8 mouse cellular contexts compared by ENCODE assay signal in genomic region chr11:58093021-58093528, GRCm38 (mm10). TPM values are rescaled to one million over a fixed set of nuclear protein-coding genes. Genes with fewer than 3 reads are reported as not detected.
A peak's percentile ranks its signal among the peaks of the same experiment; 100 is the strongest.
DNase-seq lines count a peak whose midpoint lies in the region; ATAC-seq and TF ChIP-seq lines count a peak whose summit lies in the region.

Gm12248 (minus strand) TSS chr11:58093134.

- H3K79me2 ChIP-seq in MEL (ENCODE audit: control insufficient read depth, insufficient read depth, low read length, poor library complexity), result no peaks in the 10 kb centered on the region

- no peaks in the 10 kb centered on the region for H3K9me3 ChIP-seq in MEL (replicated peaks; ENCODE audit: insufficient read depth, low read length)
- no peaks in the 10 kb centered on the region for H3K9me3 ChIP-seq in intestine, embryonic 15.5 days
- H3K9me3 ChIP-seq in stomach, embryonic 16.5 days (replicated peaks; ENCODE audit: control insufficient read depth, low read length), result no peaks in the 10 kb centered on the region

- H3K36me3 ChIP-seq in MEL (ENCODE audit: control insufficient read depth in 1 of 2, insufficient read depth in 2 of 2, low read length in 2 of 2), result peaks cover 0 to 4% of the 10 kb centered on the region in 2 experiments; a peak in 1 of 4 replicates
- no peaks in the 10 kb centered on the region for H3K36me3 ChIP-seq in intestine, embryonic 15.5 days
- H3K36me3 ChIP-seq in stomach, embryonic 16.5 days (ENCODE audit: control insufficient read depth, insufficient read depth, low read length), result no peaks in the 10 kb centered on the region

- TF ChIP-seq CTCF in MEL (IDR thresholded peaks at IDR 0.05 in 2 of 3, conservative IDR thresholded peaks at IDR 0.05 in 1 of 3; ENCODE audit: control insufficient read depth in 1 of 3, insufficient read depth in 1 of 3, low read depth in 2 of 3, low read length in 3 of 3, poor library complexity in 1 of 3, severe bottlenecking in 1 of 3), result no peak

- 18% methylated on average over 12 of the region's 12 CpGs for WGBS in intestine, embryonic 15.5 days
- WGBS in stomach, embryonic 16.5 days, result 9% methylated on average over 12 of the region's 12 CpGs

- TF ChIP-seq POLR2A in MEL (IDR thresholded peaks at IDR 0.05; ENCODE audit: control insufficient read depth in 1 of 2, insufficient read depth in 1 of 2, low read depth in 1 of 2, low read length in 2 of 2, poor library complexity in 1 of 2), result peak in 1 of 2 experiments; percentile 65; a peak in 2 of 4 replicates

- no peaks in the 10 kb centered on the region for H3K27me3 ChIP-seq in MEL (ENCODE audit: control insufficient read depth in 1 of 2, insufficient read depth in 2 of 2, low read length in 2 of 2)
- no peaks in the 10 kb centered on the region for H3K27me3 ChIP-seq in intestine, embryonic 15.5 days (replicated peaks)
- no peaks in the 10 kb centered on the region for H3K27me3 ChIP-seq in stomach, embryonic 16.5 days (ENCODE audit: control insufficient read depth, insufficient read depth, low read length)

- ATAC-seq in intestine, embryonic 15.5 days, result peak; percentile 59
- peak; percentile 76; the same call in 1 of the 2 replicates for ATAC-seq in stomach, embryonic 16.5 days (ENCODE audit: insufficient read depth, low FRiP score)
- ATAC-seq in inflammation-experienced regulatory T-cells, adult 6 months, result no peak

- peak within 1 kb of the TSS; percentile 92 for H3K27ac ChIP-seq in MEL (ENCODE audit: control insufficient read depth, low read depth, low read length)
- H3K27ac ChIP-seq in intestine, embryonic 15.5 days, result no peak within 1 kb of the TSS
- H3K27ac ChIP-seq in stomach, embryonic 16.5 days (ENCODE audit: low read length), result no peak within 1 kb of the TSS

- peak within 1 kb of the TSS; percentile 89 to 92 for H3K4me3 ChIP-seq in MEL (ENCODE audit: control insufficient read depth in 1 of 2, insufficient read depth in 1 of 2, low read depth in 2 of 2, low read length in 2 of 2)
- H3K4me3 ChIP-seq in intestine, embryonic 15.5 days (replicated peaks), result peak within 1 kb of the TSS; percentile 11
- H3K4me3 ChIP-seq in stomach, embryonic 16.5 days (replicated peaks; ENCODE audit: low read length), result peak within 1 kb of the TSS; percentile 30

- peak within 1 kb of the TSS; percentile 80 for H3K9ac ChIP-seq in MEL (ENCODE audit: control insufficient read depth, low read depth, low read length, poor library complexity, severe bottlenecking)
- peak within 1 kb of the TSS; percentile 13; the same call in 1 of the 2 replicates for H3K9ac ChIP-seq in intestine, embryonic 15.5 days
- peak within 1 kb of the TSS; percentile 64 for H3K9ac ChIP-seq in stomach, embryonic 16.5 days (ENCODE audit: low read length)

- peak; percentile 46 to 64; a peak in 3 of 4 replicates for TF ChIP-seq EP300 in MEL (IDR thresholded peaks at IDR 0.05; ENCODE audit: low read depth in 1 of 2, low read length in 2 of 2)

- DNase-seq in 3134 (ENCODE audit: extremely low read depth, insufficient read length, low spot score) (peak; percentile 58), MEL (ENCODE audit: low read depth, low spot score) (peak; percentile 84)
- DNase-seq in gastrocnemius, adult 18-20 months (ENCODE audit: low spot score), result peak; percentile 45
- peak; percentile 43 to 50 for DNase-seq in lung, adult 18-20 months
- no peak for DNase-seq in spleen, adult 12 weeks (ENCODE audit: low spot score)

- H3K4me2 ChIP-seq in intestine, embryonic 15.5 days (replicated peaks), result peak within 1 kb of the TSS; percentile 56
- peak within 1 kb of the TSS; percentile 50 for H3K4me2 ChIP-seq in stomach, embryonic 16.5 days (ENCODE audit: low read depth, low read length)

- peaks cover 4 to 6% of the 10 kb centered on the region in 2 experiments; a peak in 3 of 4 replicates for H3K4me1 ChIP-seq in MEL (ENCODE audit: control insufficient read depth in 1 of 2, insufficient read depth in 2 of 2, low read length in 2 of 2)
- H3K4me1 ChIP-seq in intestine, embryonic 15.5 days (replicated peaks), result peaks cover 8% of the 10 kb centered on the region
- peaks cover 16% of the 10 kb centered on the region for H3K4me1 ChIP-seq in stomach, embryonic 16.5 days (ENCODE audit: control insufficient read depth, insufficient read depth, low read length)

- no peak for TF ChIP-seq RAD21 in MEL (IDR thresholded peaks at IDR 0.05; ENCODE audit: low read depth, low read length)

TF ChIP-seq in MEL, 35 proteins besides CTCF, POLR2A, EP300 and RAD21:
- TF ChIP-seq TBP (IDR thresholded peaks at IDR 0.05; ENCODE audit: low read depth, low read length) (peak; percentile 74), RCOR1 (IDR thresholded peaks at IDR 0.05; ENCODE audit: low read depth, low read length) (peak; percentile 45; the same call in 1 of the 2 replicates), ZMIZ1 (IDR thresholded peaks at IDR 0.05; ENCODE audit: low read depth, low read length) (0 out of 2 replicates have a peak, but pooled peaks have one; percentile 47), POLR2AphosphoS5 (IDR thresholded peaks at IDR 0.05; ENCODE audit: borderline replicate concordance, low read depth, low read length) (no peak), USF1 (IDR thresholded peaks at IDR 0.05; ENCODE audit: low read depth, low read length) (peak; percentile 95), TCF12 (IDR thresholded peaks at IDR 0.05; ENCODE audit: low read depth, low read length) (peak; percentile 54; the same call in 1 of the 2 replicates), MXI1 (IDR thresholded peaks at IDR 0.05; ENCODE audit: low read depth, low read length) (peak; percentile 85), SIN3A (IDR thresholded peaks at IDR 0.05; ENCODE audit: low read length) (peak; percentile 66), MAX (IDR thresholded peaks at IDR 0.05; ENCODE audit: low read length) (peak; percentile 79), USF2 (IDR thresholded peaks at IDR 0.05; ENCODE audit: borderline replicate concordance in 1 of 2, insufficient read depth in 1 of 2, low read depth in 1 of 2, low read length in 2 of 2) (peak; percentile 42 to 74; a peak in 2 of 4 replicates), SMC3 (IDR thresholded peaks at IDR 0.05; ENCODE audit: low read depth, low read length) (no peak), MAZ (IDR thresholded peaks at IDR 0.05; ENCODE audit: low read depth, low read length) (0 out of 2 replicates have a peak, but pooled peaks have one; percentile 26), ETS1 (IDR thresholded peaks at IDR 0.05; ENCODE audit: low read depth, low read length) (peak; percentile 35; the same call in 1 of the 2 replicates), UBTF (IDR thresholded peaks at IDR 0.05; ENCODE audit: borderline replicate concordance, insufficient read depth, low read depth, low read length) (no peak), ZNF384 (IDR thresholded peaks at IDR 0.05; ENCODE audit: low read depth, low read length) (peak; percentile 88), NELFE (IDR thresholded peaks at IDR 0.05; ENCODE audit: low read depth, low read length) (peak; percentile 74), GABPA (IDR thresholded peaks at IDR 0.05; ENCODE audit: low read depth, low read length) (no peak), HCFC1 (IDR thresholded peaks at IDR 0.05; ENCODE audit: low read depth, low read length) (peak; percentile 44; the same call in 1 of the 2 replicates), MYC (IDR thresholded peaks at IDR 0.05; ENCODE audit: low read depth, low read length) (peak; percentile 46; the same call in 1 of the 2 replicates), CHD1 (IDR thresholded peaks at IDR 0.05; ENCODE audit: low read depth, low read length) (no peak), GATA1 (IDR thresholded peaks at IDR 0.05; ENCODE audit: low read depth, low read length) (peak; percentile 70), MEF2A (IDR thresholded peaks at IDR 0.05; ENCODE audit: extremely low read depth, insufficient replicate concordance, low read depth, low read length, poor library complexity, severe bottlenecking) (no peak), BHLHE40 (IDR thresholded peaks at IDR 0.05; ENCODE audit: borderline replicate concordance, low read depth, low read length) (peak; percentile 93), ELF1 (IDR thresholded peaks at IDR 0.05; ENCODE audit: low read depth, low read length) (peak; percentile 43; the same call in 1 of the 2 replicates), MYB (IDR thresholded peaks at IDR 0.05; ENCODE audit: low read depth, low read length) (0 out of 2 replicates have a peak, but pooled peaks have one; percentile 1), E2F4 (IDR thresholded peaks at IDR 0.05; ENCODE audit: borderline replicate concordance, low read depth, low read length) (no peak), ZC3H11A (IDR thresholded peaks at IDR 0.05; ENCODE audit: low read depth, low read length) (no peak)

RNA-seq across cellular contexts. Expression of gene Gm12248, which starts in this region (rescaled TPM):
- 0.12 and 0.23 TPM in 2 replicates for total RNA-seq in MEL (2012; rRNA removed)
- under 1 TPM in 1 of 2 experiments, not detected in 1; 0.65 TPM for polyA plus RNA-seq in MEL (2012; ENCODE audit: insufficient read depth in 1 of 2, insufficient read length in 2 of 2, low read depth in 1 of 2, low replicate concordance in 2 of 2, missing spikeins in 1 of 2)
- total RNA-seq in gastrocnemius, adult 18-20 months (2021), result not detected
- polyA plus RNA-seq in intestine, embryonic 15.5 days (2015; fragmentation: Nextera tagmentation; extraction: Ambion mirVana), result not detected in 2 replicates
- polyA plus RNA-seq in stomach, embryonic 16.5 days (2015; fragmentation: Nextera tagmentation; extraction: Ambion mirVana), result not detected in 2 replicates
- polyA plus RNA-seq in inflammation-experienced regulatory T-cells, adult 6 months (2017; shearing (Covaris generic)), result under 1 TPM in 1 of 3 experiments, not detected in 2; 0.62 TPM

Comparison
In these comparisons a context has a peak if more than half of its experiments do, and no peak if none do; other contexts are left out.
1. Peak in DNase-seq, H3K4me3 ChIP-seq, H3K27ac ChIP-seq and H3K9ac ChIP-seq in MEL; RNA of the gene not detected or under 1 TPM.
2. Peak in DNase-seq in gastrocnemius, adult 18-20 months; RNA of the gene not detected or under 1 TPM.
3. Peak in ATAC-seq, H3K4me3 ChIP-seq, H3K9ac ChIP-seq and H3K4me2 ChIP-seq in intestine, embryonic 15.5 days; RNA of the gene not detected or under 1 TPM.
4. Peak in ATAC-seq, H3K4me3 ChIP-seq, H3K9ac ChIP-seq and H3K4me2 ChIP-seq in stomach, embryonic 16.5 days; RNA of the gene not detected or under 1 TPM.
5. H3K4me3 ChIP-seq: peak in every context shown above with its lines; median percentile 90 in MEL; 30 in stomach, embryonic 16.5 days; 11 in intestine, embryonic 15.5 days.
6. H3K9ac ChIP-seq: peak in every context shown above with its lines; median percentile 80 in MEL; 64 in stomach, embryonic 16.5 days; 13 in intestine, embryonic 15.5 days.